Mouse (Mus musculus): Measurements from ENCODE around the gene Sema4b.

GRCm38 (mm10) chr7:80138375-80138774 lies 48.3 kb upstream of the Sema4b start:
- TF ChIP-seq CTCF (IDR thresholded peaks at IDR 0.05; ENCODE audit: low read depth) (no peak), EP300 (IDR thresholded peaks at IDR 0.05; ENCODE audit: low read depth) (no peak)

Data from liver, embryonic 14.5 days (tissue).